Mouse (Mus musculus) kidney, postnatal 0 days (tissue): Measurements from ENCODE around the gene Vwa5b1. TPM values are rescaled to one million over a fixed set of nuclear protein-coding genes. Genes with fewer than 3 reads are reported as not detected.

Experiments used
- ATAC-seq: fragments of 200-750 bp; cut with Nextera tagmentation; replicated peaks from 2 replicates; pipeline ENCODE4 v1.8.0; 2017; ENCODE audit warnings: low read depth, moderate number of reproducible peaks, moderate TSS enrichment, moderate library complexity; ENCODE audit not compliant: low FRiP score
- DNase-seq: peaks from one replicate; pipeline ENCODE4 v3.0.0-alpha.2; 2016; ENCODE audit warnings: low spot score
- H3K27ac ChIP-seq: fragments of 300-500 bp; sonication (generic); 2 replicates; pipeline ENCODE4 v1.5.1; 2014; ENCODE audit warnings: mild to moderate bottlenecking
- H3K27me3 ChIP-seq: fragments of 300-500 bp; sonication (generic); 2 replicates; pipeline ENCODE4 v1.6.1; 2014; ENCODE audit warnings: low read length, mixed read lengths; ENCODE audit not compliant: insufficient read depth
- H3K36me3 ChIP-seq: fragments of 300-500 bp; sonication (generic); 2 replicates; pipeline ENCODE4 v1.6.1; 2014; ENCODE audit warnings: low read length, mixed read lengths; ENCODE audit not compliant: insufficient read depth
- H3K4me1 ChIP-seq: fragments of 300-500 bp; sonication (generic); replicated peaks from 2 replicates; pipeline ENCODE4 v1.6.1; 2014; ENCODE audit warnings: antibody characterized with exemption, low read length, mixed read lengths; ENCODE audit not compliant: insufficient read depth
- H3K4me2 ChIP-seq: fragments of 300-500 bp; sonication (generic); 2 replicates; pipeline ENCODE4 v1.6.1; 2014; ENCODE audit warnings: mild to moderate bottlenecking, low read length, moderate library complexity, mixed read lengths
- H3K4me3 ChIP-seq: fragments of 300-500 bp; sonication (generic); replicated peaks from 2 replicates; pipeline ENCODE4 v1.5.1; 2014; ENCODE audit warnings: low read depth, low read length
- H3K9ac ChIP-seq: fragments of 300-500 bp; sonication (generic); 2 replicates; pipeline ENCODE4 v1.6.1; 2014; ENCODE audit warnings: low read depth, low read length
- H3K9me3 ChIP-seq: fragments of 300-500 bp; sonication (generic); replicated peaks from 2 replicates; pipeline ENCODE4 v1.6.1; 2016; ENCODE audit warnings: low read length, inconsistent platforms, mixed read lengths
- CTCF ChIP-seq: IDR thresholded peaks from 2 replicates; pipeline ENCODE4 v1.5.1; 2016; ENCODE audit warnings: antibody characterized with exemption, low read depth, mild to moderate bottlenecking, moderate library complexity
- WGBS: fragments of 180-500 bp; shearing (Covaris S2); extraction: QIAGEN DNeasy Blood & Tissue Kit; methylation state at CpG from one replicate; pipeline ENCODE4 v1.1.7; 2014; 5-methylcytosine and 5-hydroxymethylcytosine counted together
- polyA plus RNA-seq: library from polyadenylated mRNA; unstranded; fragments of >200 nt; fragmentation: Nextera tagmentation; extraction: Ambion mirVana; gene quantifications from 2 replicates; pipeline ENCODE4 v1.2.1, GENCODE M21; 2015

The Vwa5b1 gene
- polyA plus RNA-seq, 1 experiment from 2014 or later, result 0.11 TPM

- ATAC-seq, result no peak
Observed at GRCm38 (mm10) chr4:138642272-138642671, 6.6 kb upstream of the Vwa5b1 start.

GRCm38 (mm10) chr4:138636146-138636511, 445 bp upstream of the Vwa5b1 start:
- H3K4me2 ChIP-seq, result no peak overlapping the region
- no peak for TF ChIP-seq CTCF
- H3K4me1 ChIP-seq, result peaks cover 5% of the 10 kb centered on the region; the same call in 1 of the 2 replicates
- no peaks in the 10 kb centered on the region for H3K36me3 ChIP-seq
- no peak overlapping the region for H3K9ac ChIP-seq
- no peaks in the 10 kb centered on the region for H3K27me3 ChIP-seq
- 43% methylated on average over 4 of the region's 4 CpGs for WGBS
- H3K4me3 ChIP-seq, result no peak overlapping the region
- H3K9me3 ChIP-seq, result no peaks in the 10 kb centered on the region
- DNase-seq (no peak), ATAC-seq (no peak)
- no peak overlapping the region for H3K27ac ChIP-seq

More at GRCm38 (mm10) chr4:138642272-138642671, 6.6 kb upstream of the Vwa5b1 start:
- no peak for TF ChIP-seq CTCF
- H3K36me3 ChIP-seq, result no peaks in the 10 kb centered on the region
- H3K4me1 ChIP-seq, result no peaks in the 10 kb centered on the region
- no peak overlapping the region for H3K4me2 ChIP-seq
- H3K4me3 ChIP-seq, result no peak overlapping the region
- WGBS, result 25% methylated on average over 4 of the region's 4 CpGs
- no peaks in the 10 kb centered on the region for H3K9me3 ChIP-seq
- H3K27me3 ChIP-seq, result no peaks in the 10 kb centered on the region
- H3K9ac ChIP-seq, result no peak overlapping the region
- DNase-seq, result no peak
- H3K27ac ChIP-seq, result no peak overlapping the region

DNA sequence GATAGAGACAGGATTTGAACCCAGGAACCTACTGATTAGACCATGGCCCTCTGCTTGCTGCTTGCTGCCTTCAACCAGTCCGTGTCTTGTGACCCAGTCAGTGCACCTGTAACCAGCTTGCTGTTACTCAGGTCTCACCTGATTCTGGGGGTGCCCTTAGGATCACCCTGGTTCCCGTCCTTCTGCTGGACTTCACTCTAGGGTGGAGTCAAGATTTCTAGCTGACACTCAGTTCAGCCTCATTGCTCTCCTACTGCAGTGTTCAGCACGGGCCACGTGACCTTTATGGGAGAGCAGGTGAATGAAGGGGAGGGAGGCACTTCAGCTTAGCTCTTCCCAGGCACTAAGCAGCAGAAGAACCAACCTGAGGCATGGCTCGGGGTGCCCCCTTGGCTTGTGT, 7.4 kb downstream of the Vwa5b1 start:
- Histone ChIP-seq H3K4me3 (no peak overlapping the region), H3K9ac (no peak overlapping the region), H3K9me3 (no peaks in the 10 kb centered on the region), H3K4me1 (no peaks in the 10 kb centered on the region), H3K27ac (no peak overlapping the region), H3K27me3 (no peaks in the 10 kb centered on the region), H3K36me3 (no peaks in the 10 kb centered on the region), H3K4me2 (no peak overlapping the region)
- no peak for TF ChIP-seq CTCF
- DNase-seq, result peak; percentile 7
- 44% methylated on average over 5 of the region's 5 CpGs for WGBS
- peak; percentile 69 for ATAC-seq

- Histone ChIP-seq H3K4me1 (no peaks in the 10 kb centered on the region), H3K9ac (no peak overlapping the region), H3K27ac (no peak overlapping the region), H3K27me3 (no peaks in the 10 kb centered on the region), H3K36me3 (no peaks in the 10 kb centered on the region), H3K9me3 (no peaks in the 10 kb centered on the region), H3K4me2 (no peak overlapping the region), H3K4me3 (no peak overlapping the region)
- TF ChIP-seq CTCF, result no peak
- ATAC-seq (no peak), DNase-seq (peak; percentile 11)
- 11% methylated on average over 8 of the region's 8 CpGs for WGBS
Observed at GRCm38 (mm10) chr4:138614454-138614853, 21.2 kb downstream of the Vwa5b1 start.

DNA sequence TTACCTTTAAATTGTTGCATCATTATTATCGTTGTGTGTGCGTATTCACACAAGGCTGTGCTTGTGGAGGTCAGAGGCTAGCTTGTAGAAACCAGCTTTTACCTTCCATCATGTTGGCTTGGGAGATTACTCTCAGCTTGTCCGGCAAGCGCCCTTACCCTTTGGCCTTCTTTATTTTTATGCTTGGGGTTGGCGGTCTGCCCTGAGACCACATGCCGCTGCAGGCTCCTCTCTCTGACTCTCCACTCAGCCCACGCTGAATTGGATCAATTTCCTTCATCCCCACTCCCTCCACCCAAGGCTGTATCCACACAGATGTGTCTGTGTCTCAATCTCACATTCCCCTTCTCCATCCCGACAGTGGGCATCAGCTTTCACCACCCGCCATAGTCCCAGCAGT, 33.8 kb downstream of the Vwa5b1 start:
- TF ChIP-seq CTCF, result no peak
- Histone ChIP-seq H3K9ac (no peak overlapping the region), H3K4me1 (no peaks in the 10 kb centered on the region), H3K4me2 (no peak overlapping the region), H3K27ac (no peak overlapping the region), H3K27me3 (no peaks in the 10 kb centered on the region), H3K9me3 (no peaks in the 10 kb centered on the region), H3K4me3 (no peak overlapping the region), H3K36me3 (no peaks in the 10 kb centered on the region)
- DNase-seq (no peak), ATAC-seq (no peak)
- 49% methylated on average over 9 of the region's 9 CpGs for WGBS

- Histone ChIP-seq H3K27me3 (no peaks in the 10 kb centered on the region), H3K27ac (no peak overlapping the region), H3K4me3 (no peak overlapping the region), H3K9ac (no peak overlapping the region), H3K36me3 (no peaks in the 10 kb centered on the region), H3K4me2 (no peak overlapping the region), H3K4me1 (no peaks in the 10 kb centered on the region), H3K9me3 (no peaks in the 10 kb centered on the region)
- WGBS, result 7% methylated on average over 7 of the region's 7 CpGs
- DNase-seq, result peak; percentile 60
- no peak for TF ChIP-seq CTCF
- ATAC-seq, result no peak; the same call in 1 of the 2 replicates
Observed at GRCm38 (mm10) chr4:138597904-138598347, 37.8 kb downstream of the Vwa5b1 start.
